Mouse (Mus musculus): ENCODE measurements around the gene Ric1. TPM values are rescaled to one million over a fixed set of nuclear protein-coding genes. Genes with fewer than 3 reads are reported as not detected.
A peak's percentile ranks its signal among the peaks of the same experiment; 100 is the strongest.
"Not testable (repeated sequence)": the region's sequence is repeated elsewhere in the genome, so short reads cannot be mapped to it uniquely, and the experiment has no call there.

Ric1 gene
- total and polyA plus RNA-seq, 2 experiments from 2014 or later, result 10.4 to 38.0 TPM

DNA sequence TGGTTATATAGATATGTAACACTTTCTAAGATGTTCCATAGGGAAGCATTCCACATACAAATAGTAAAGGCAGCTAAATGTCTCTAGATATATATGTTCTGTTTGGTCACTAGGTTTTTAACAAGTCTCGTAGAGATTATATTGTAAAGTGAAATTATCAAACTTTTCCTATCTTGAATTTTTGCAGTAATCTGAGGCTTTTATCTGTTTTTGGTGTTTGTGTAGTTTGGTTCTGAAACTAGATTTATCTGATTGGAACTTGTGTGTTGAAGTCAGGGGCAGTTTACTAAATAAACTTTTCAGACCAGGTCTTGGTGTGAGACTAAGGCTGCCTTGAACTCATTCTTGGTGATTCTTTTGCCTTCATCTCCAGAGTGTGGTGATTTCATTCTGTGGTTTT lies 29.0 kb downstream of the Ric1 start:
- 87% methylated on average over 1 of the region's 1 CpGs for WGBS
- H3K4me3 ChIP-seq (ENCODE audit: low read depth, low read length), result no peak overlapping the region
- DNase-seq (no peak), ATAC-seq (no peak)
- H3K4me1 ChIP-seq (ENCODE audit: insufficient read depth), result no peaks in the 10 kb centered on the region
- no peak overlapping the region for H3K9ac ChIP-seq
- H3K27ac ChIP-seq (ENCODE audit: low read depth, low read length), result no peak overlapping the region
- no peaks in the 10 kb centered on the region for H3K27me3 ChIP-seq (ENCODE audit: insufficient read depth, low read length)
- no peaks in the 10 kb centered on the region for H3K9me3 ChIP-seq (ENCODE audit: low read length)
- no peak for TF ChIP-seq CTCF (IDR thresholded peaks at IDR 0.05; ENCODE audit: low read depth)
- no peak overlapping the region for H3K4me2 ChIP-seq (ENCODE audit: low read depth)
- no peaks in the 10 kb centered on the region for H3K36me3 ChIP-seq (ENCODE audit: insufficient read depth)

DNA sequence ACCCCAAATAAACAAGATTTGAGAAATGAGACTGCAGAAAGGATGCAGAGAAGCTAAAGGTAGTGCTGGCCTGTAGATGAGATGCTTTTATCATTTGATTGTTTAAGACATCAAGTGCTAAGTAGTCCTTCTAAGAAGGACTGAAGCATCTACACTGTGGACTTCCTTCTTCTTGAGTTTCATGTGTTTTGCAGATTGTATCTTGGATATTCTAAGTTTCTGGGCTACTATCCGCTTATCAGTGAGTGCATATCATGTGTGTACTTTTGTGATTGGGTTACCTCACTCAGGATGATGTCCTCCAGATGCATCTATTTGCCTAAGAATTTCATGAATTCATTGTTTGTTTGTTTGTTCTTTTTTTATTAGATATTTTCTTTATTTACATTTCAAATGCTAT lies 29.9 kb downstream of the Ric1 start:
- not testable (repeated sequence) for H3K36me3 ChIP-seq (ENCODE audit: insufficient read depth); H3K27me3 ChIP-seq (ENCODE audit: insufficient read depth, low read length); H3K4me1 ChIP-seq (ENCODE audit: insufficient read depth); H3K9ac ChIP-seq; ATAC-seq; H3K9me3 ChIP-seq (ENCODE audit: low read length); H3K27ac ChIP-seq (ENCODE audit: low read depth, low read length); H3K4me3 ChIP-seq (ENCODE audit: low read depth, low read length); H3K4me2 ChIP-seq (ENCODE audit: low read depth); DNase-seq
- 97% methylated on average over 1 of the region's 1 CpGs for WGBS

DNA sequence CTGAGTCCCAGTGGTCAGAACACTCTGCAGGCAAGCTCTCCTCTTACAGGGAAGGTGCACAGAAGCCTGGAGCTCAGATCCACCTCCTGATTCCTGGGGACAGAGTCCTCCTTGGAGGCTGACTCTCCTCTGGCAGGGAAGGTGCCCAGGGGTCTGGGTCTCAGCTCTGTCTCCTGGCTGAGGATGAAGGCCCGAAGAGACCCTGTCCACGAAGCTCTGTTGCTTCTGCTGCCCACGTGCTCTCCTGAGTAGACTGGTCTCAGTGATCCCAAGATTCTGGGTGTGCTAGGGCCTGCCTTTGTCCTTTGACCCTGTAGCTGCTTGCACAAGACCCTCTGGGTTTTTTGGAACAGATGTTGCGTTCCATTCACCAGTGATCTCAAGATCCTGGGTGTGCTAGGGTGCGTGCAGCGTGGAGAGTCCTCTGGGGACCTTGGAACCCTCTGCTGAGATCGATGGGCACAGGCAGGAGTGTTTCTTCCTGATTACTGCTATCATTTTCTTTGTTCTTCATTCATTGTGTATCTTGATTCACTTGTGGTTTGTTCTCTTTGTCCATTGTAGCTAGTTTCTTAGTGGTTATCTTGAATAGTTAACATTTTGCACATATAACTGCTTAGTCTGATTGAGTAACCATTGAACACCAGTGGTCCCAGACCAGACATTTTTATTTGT lies 35.2 kb downstream of the Ric1 start:
- not testable (repeated sequence) for DNase-seq; H3K4me3 ChIP-seq (ENCODE audit: low read depth, low read length); H3K9ac ChIP-seq; ATAC-seq; H3K9me3 ChIP-seq (ENCODE audit: low read length); H3K27me3 ChIP-seq (ENCODE audit: insufficient read depth, low read length); H3K36me3 ChIP-seq (ENCODE audit: insufficient read depth); H3K27ac ChIP-seq (ENCODE audit: low read depth, low read length); H3K4me2 ChIP-seq (ENCODE audit: low read depth); H3K4me1 ChIP-seq (ENCODE audit: insufficient read depth)
- 95% methylated on average over 7 of the region's 7 CpGs for WGBS

- no peak for ATAC-seq
- no peak for DNase-seq
- no peak overlapping the region for H3K4me3 ChIP-seq (ENCODE audit: low read depth, low read length)
- H3K36me3 ChIP-seq (ENCODE audit: insufficient read depth), result peaks cover 3% of the 10 kb centered on the region; the same call in 1 of the 2 replicates
- H3K4me1 ChIP-seq (ENCODE audit: insufficient read depth), result no peaks in the 10 kb centered on the region
- no peaks in the 10 kb centered on the region for H3K27me3 ChIP-seq (ENCODE audit: insufficient read depth, low read length)
- no peak overlapping the region for H3K27ac ChIP-seq (ENCODE audit: low read depth, low read length)
- TF ChIP-seq CTCF (IDR thresholded peaks at IDR 0.05; ENCODE audit: low read depth), result no peak
- 83% methylated on average over 4 of the region's 4 CpGs for WGBS
- H3K9me3 ChIP-seq (ENCODE audit: low read length), result no peaks in the 10 kb centered on the region
- no peak overlapping the region for H3K4me2 ChIP-seq (ENCODE audit: low read depth)
- no peak overlapping the region for H3K9ac ChIP-seq
Measured at GRCm38 (mm10) chr19:29562166-29562565, 40.1 kb downstream of the Ric1 start.

GRCm38 (mm10) chr19:29562603-29563002 lies 40.5 kb downstream of the Ric1 start:
- Histone ChIP-seq H3K36me3 (ENCODE audit: insufficient read depth) (peaks cover 3% of the 10 kb centered on the region; the same call in 1 of the 2 replicates), H3K9ac (no peak overlapping the region), H3K4me1 (ENCODE audit: insufficient read depth) (no peaks in the 10 kb centered on the region), H3K27me3 (ENCODE audit: insufficient read depth, low read length) (no peaks in the 10 kb centered on the region), H3K9me3 (ENCODE audit: low read length) (no peaks in the 10 kb centered on the region), H3K4me2 (ENCODE audit: low read depth) (no peak overlapping the region), H3K27ac (ENCODE audit: low read depth, low read length) (no peak overlapping the region), H3K4me3 (ENCODE audit: low read depth, low read length) (no peak overlapping the region)
- no peak for TF ChIP-seq CTCF (IDR thresholded peaks at IDR 0.05; ENCODE audit: low read depth)
- no peak for DNase-seq
- WGBS, result 80% methylated on average over 3 of the region's 3 CpGs
- ATAC-seq, result no peak

GRCm38 (mm10) chr19:29563258-29563779 lies 41.2 kb downstream of the Ric1 start:
- no peaks in the 10 kb centered on the region for H3K4me1 ChIP-seq (ENCODE audit: insufficient read depth)
- peaks cover 3% of the 10 kb centered on the region; the same call in 1 of the 2 replicates for H3K36me3 ChIP-seq (ENCODE audit: insufficient read depth)
- no peak overlapping the region for H3K4me3 ChIP-seq (ENCODE audit: low read depth, low read length)
- no peak overlapping the region for H3K9ac ChIP-seq
- H3K9me3 ChIP-seq (ENCODE audit: low read length), result no peaks in the 10 kb centered on the region
- DNase-seq (peak; percentile 75), ATAC-seq (peak; percentile 48)
- H3K27ac ChIP-seq (ENCODE audit: low read depth, low read length), result no peak overlapping the region
- no peak overlapping the region for H3K4me2 ChIP-seq (ENCODE audit: low read depth)
- WGBS, result 56% methylated on average over 7 of the region's 7 CpGs
- TF ChIP-seq CTCF (IDR thresholded peaks at IDR 0.05; ENCODE audit: low read depth), result peak; percentile 83
- H3K27me3 ChIP-seq (ENCODE audit: insufficient read depth, low read length), result no peaks in the 10 kb centered on the region

GRCm38 (mm10) chr19:29566512-29566911 lies 44.4 kb downstream of the Ric1 start:
- whole genome bisulfite sequencing, result 95% methylated on average over 1 of the region's 1 CpGs
- H3K4me1 ChIP-seq (ENCODE audit: insufficient read depth), result no peaks in the 10 kb centered on the region
- ATAC-seq (no peak), DNase-seq (no peak)
- H3K36me3 ChIP-seq (ENCODE audit: insufficient read depth), result peaks cover 11% of the 10 kb centered on the region
- TF ChIP-seq CTCF (IDR thresholded peaks at IDR 0.05; ENCODE audit: low read depth), result no peak
- H3K4me2 ChIP-seq (ENCODE audit: low read depth), result no peak overlapping the region
- H3K27me3 ChIP-seq (ENCODE audit: insufficient read depth, low read length), result no peaks in the 10 kb centered on the region
- no peak overlapping the region for H3K27ac ChIP-seq (ENCODE audit: low read depth, low read length)
- no peak overlapping the region for H3K9ac ChIP-seq
- no peak overlapping the region for H3K4me3 ChIP-seq (ENCODE audit: low read depth, low read length)
- H3K9me3 ChIP-seq (ENCODE audit: low read length), result no peaks in the 10 kb centered on the region
